Mouse (Mus musculus) neural tube, embryonic 11.5 days (tissue): ENCODE results near the gene Mttp. TPM values are rescaled to one million over a fixed set of nuclear protein-coding genes. Genes with fewer than 3 reads are reported as not detected.

ENCODE experiments used
- ATAC-seq: fragments of 200-750 bp; cut with Nextera tagmentation; 2 replicates; pipeline ENCODE4 v1.8.0; 2017; ENCODE audit warnings: moderate number of reproducible peaks, mild to moderate bottlenecking, moderate TSS enrichment, moderate library complexity; ENCODE audit not compliant: insufficient read depth, low FRiP score, low TSS enrichment
- DNase-seq: peaks from one replicate; pipeline ENCODE4 v3.0.0-alpha.2; 2015; ENCODE audit warnings: low spot score
- H3K27ac ChIP-seq: fragments of 300-500 bp; sonication (generic); 2 replicates; pipeline ENCODE4 v1.5.1; 2014; ENCODE audit warnings: low read depth, mild to moderate bottlenecking, low read length
- H3K27me3 ChIP-seq: fragments of 300-500 bp; sonication (generic); 2 replicates; pipeline ENCODE4 v1.6.1; 2014; ENCODE audit warnings: mild to moderate bottlenecking, low read length, mixed read lengths; ENCODE audit not compliant: control insufficient read depth, insufficient read depth
- H3K36me3 ChIP-seq: fragments of 300-500 bp; sonication (generic); 2 replicates; pipeline ENCODE4 v1.6.1; 2014; ENCODE audit warnings: mild to moderate bottlenecking, low read length, moderate library complexity, mixed read lengths; ENCODE audit not compliant: control insufficient read depth, insufficient read depth
- H3K4me1 ChIP-seq: fragments of 300-500 bp; sonication (generic); 2 replicates; pipeline ENCODE4 v1.6.1; 2014; ENCODE audit warnings: low read length, mixed read lengths; ENCODE audit not compliant: control insufficient read depth, insufficient read depth
- H3K4me2 ChIP-seq: fragments of 300-500 bp; sonication (generic); 2 replicates; pipeline ENCODE4 v1.6.1; 2014; ENCODE audit warnings: low read depth, mild to moderate bottlenecking, moderate library complexity
- H3K4me3 ChIP-seq: fragments of 300-500 bp; sonication (generic); 2 replicates; pipeline ENCODE4 v1.5.1; 2014; ENCODE audit warnings: low read depth, low read length
- H3K9ac ChIP-seq: fragments of 300-500 bp; sonication (generic); 2 replicates; pipeline ENCODE4 v1.6.1; 2014; ENCODE audit warnings: mild to moderate bottlenecking, low read length
- H3K9me3 ChIP-seq: fragments of 300-500 bp; sonication (generic); 2 replicates; pipeline ENCODE4 v1.6.1; 2016; ENCODE audit warnings: low read length; ENCODE audit not compliant: control insufficient read depth
- WGBS: fragments of 180-500 bp; shearing (Covaris S2); extraction: QIAGEN DNeasy Blood & Tissue Kit; methylation state at CpG from one replicate; pipeline ENCODE4 v1.1.7; 2014; 5-methylcytosine and 5-hydroxymethylcytosine counted together
- polyA plus RNA-seq: library from polyadenylated mRNA; unstranded; fragments of >200 nt; fragmentation: Nextera tagmentation; extraction: Ambion mirVana; gene quantifications from 2 replicates; pipeline ENCODE4 v1.2.1, GENCODE M21; 2014

Mttp gene
- polyA plus RNA-seq, 1 experiment from 2014 or later: 7.8 TPM

DNA sequence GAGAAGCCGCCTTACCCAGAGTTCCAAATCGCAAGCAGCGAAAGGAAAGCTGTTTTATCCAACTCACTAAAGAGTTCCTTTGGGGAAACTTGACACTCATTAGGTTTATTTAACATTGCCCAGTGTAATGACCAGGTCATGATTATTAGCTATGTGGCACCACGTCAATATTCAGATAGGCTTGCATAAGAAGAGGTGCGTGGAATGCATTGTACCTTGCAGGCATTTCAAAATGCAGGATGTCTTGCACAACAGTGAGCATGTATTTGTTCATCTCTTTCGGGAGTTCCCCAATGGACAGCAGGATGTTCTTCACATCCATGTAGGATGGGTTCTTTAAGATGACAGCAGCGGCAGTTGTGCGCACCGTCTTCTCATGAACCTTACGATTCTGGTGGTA lies 37.9 kb downstream of the Mttp start:
- H3K27ac ChIP-seq: no peak overlapping the region
- H3K36me3 ChIP-seq: no peaks in the 10 kb centered on the region
- no peaks in the 10 kb centered on the region for H3K4me1 ChIP-seq
- H3K27me3 ChIP-seq: no peaks in the 10 kb centered on the region
- ATAC-seq (no peak), DNase-seq (no peak)
- no peaks in the 10 kb centered on the region for H3K9me3 ChIP-seq
- no peak overlapping the region for H3K4me3 ChIP-seq
- no peak overlapping the region for H3K9ac ChIP-seq
- H3K4me2 ChIP-seq: no peak overlapping the region
- 94% methylated on average over 10 of the region's 10 CpGs for WGBS

DNA sequence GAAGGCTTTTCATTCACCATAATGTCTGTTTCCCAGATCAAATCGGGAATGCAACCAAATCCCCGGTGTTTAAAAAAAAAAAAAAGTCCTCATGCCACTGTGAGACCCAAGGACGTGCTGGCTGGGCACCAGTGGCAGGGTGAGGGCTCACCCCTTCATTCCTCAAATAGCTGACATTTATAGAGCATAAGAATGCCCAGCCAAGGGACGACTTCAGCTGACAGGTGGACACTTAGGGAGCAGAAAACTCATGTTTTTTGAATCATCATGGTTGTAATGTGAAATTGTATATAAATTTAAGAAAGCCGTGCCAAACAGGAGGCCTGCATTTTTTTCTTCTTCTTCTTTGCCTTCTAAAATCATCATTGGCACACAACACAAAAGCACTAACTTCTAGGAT lies 39.7 kb downstream of the Mttp start:
- no peak overlapping the region for H3K4me2 ChIP-seq
- no peaks in the 10 kb centered on the region for H3K9me3 ChIP-seq
- DNase-seq (no peak), ATAC-seq (no peak)
- no peaks in the 10 kb centered on the region for H3K27me3 ChIP-seq
- WGBS: 75% methylated on average over 5 of the region's 5 CpGs
- no peak overlapping the region for H3K27ac ChIP-seq
- no peak overlapping the region for H3K9ac ChIP-seq
- no peaks in the 10 kb centered on the region for H3K4me1 ChIP-seq
- no peak overlapping the region for H3K4me3 ChIP-seq
- no peaks in the 10 kb centered on the region for H3K36me3 ChIP-seq

DNA sequence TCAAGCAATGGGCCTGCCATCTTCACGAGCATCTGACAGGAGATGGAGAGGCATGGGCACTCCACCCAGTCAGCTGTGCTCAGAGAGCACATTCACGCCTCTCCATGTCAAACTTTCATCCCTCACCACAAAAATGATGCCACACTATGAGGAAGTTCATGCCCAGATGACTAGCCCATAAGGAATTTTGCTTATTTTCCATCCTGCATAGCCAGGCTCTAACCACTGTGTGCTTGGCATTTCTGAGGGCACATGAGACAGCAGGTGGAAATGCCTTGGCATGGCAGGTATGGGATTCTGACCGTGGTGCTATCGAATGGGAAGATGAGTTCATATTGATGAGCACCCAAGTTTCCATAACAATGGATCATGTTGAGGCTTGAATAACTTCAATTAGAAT lies 41.1 kb downstream of the Mttp start:
- Histone ChIP-seq H3K36me3 (no peaks in the 10 kb centered on the region), H3K27ac (no peak overlapping the region), H3K9ac (no peak overlapping the region), H3K4me1 (no peaks in the 10 kb centered on the region), H3K4me2 (no peak overlapping the region), H3K27me3 (no peaks in the 10 kb centered on the region), H3K4me3 (no peak overlapping the region), H3K9me3 (no peaks in the 10 kb centered on the region)
- 90% methylated on average over 4 of the region's 4 CpGs for WGBS
- ATAC-seq: no peak
- no peak for DNase-seq

DNA sequence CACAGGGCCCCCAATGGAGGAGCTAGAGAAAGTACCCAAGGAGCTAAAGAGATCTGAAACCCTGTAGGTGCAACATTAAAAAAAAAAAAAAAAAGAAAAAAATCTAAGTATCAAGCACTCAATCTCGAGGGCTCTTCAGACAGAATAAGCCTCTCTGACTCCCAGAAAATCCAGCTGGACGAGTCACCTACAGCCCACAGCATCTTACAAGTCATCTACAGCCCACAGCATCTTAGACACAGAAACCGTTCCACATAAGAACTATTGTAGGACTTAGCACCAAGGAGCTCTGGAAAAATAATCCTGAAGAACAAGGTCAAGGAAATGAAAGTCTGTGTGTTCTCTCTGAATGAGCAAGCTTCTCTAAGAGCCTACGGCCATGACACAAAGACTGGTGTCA lies 42.8 kb downstream of the Mttp start:
- WGBS: 82% methylated on average over 4 of the region's 4 CpGs
- H3K9me3 ChIP-seq: no peaks in the 10 kb centered on the region
- DNase-seq: no peak

DNA sequence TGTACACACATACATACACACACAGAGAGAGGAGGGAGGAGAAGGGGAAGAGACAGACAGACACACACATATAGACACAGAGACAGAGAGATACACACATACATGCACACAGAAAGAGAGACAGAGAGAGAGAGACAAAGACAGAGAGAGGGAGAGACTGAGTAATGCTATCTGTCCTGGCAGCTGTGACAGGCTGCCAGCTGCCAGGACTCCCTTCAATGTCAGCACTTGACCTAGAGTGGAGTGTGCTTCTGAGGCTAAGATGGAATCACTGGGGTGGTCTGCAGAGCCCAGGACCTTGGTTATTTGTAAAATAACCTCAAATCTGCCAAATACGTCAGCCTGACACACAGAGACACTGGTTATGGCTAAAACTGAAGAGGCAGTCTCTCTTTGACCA lies 47.0 kb downstream of the Mttp start:
- Histone ChIP-seq H3K4me1 (no peaks in the 10 kb centered on the region), H3K27me3 (no peaks in the 10 kb centered on the region), H3K9me3 (no peaks in the 10 kb centered on the region), H3K4me3 (no peak overlapping the region), H3K9ac (no peak overlapping the region), H3K36me3 (no peaks in the 10 kb centered on the region), H3K27ac (no peak overlapping the region), H3K4me2 (no peak overlapping the region)
- DNase-seq (no peak), ATAC-seq (no peak)
- 91% methylated on average over 1 of the region's 1 CpGs for WGBS

More for the DNA sequence above, 42.8 kb downstream of the Mttp start:
- Histone ChIP-seq H3K4me3 (no peak overlapping the region), H3K27me3 (no peaks in the 10 kb centered on the region), H3K4me1 (no peaks in the 10 kb centered on the region), H3K36me3 (no peaks in the 10 kb centered on the region), H3K4me2 (no peak overlapping the region), H3K9ac (no peak overlapping the region), H3K27ac (no peak overlapping the region)
- no peak for ATAC-seq

DNA sequence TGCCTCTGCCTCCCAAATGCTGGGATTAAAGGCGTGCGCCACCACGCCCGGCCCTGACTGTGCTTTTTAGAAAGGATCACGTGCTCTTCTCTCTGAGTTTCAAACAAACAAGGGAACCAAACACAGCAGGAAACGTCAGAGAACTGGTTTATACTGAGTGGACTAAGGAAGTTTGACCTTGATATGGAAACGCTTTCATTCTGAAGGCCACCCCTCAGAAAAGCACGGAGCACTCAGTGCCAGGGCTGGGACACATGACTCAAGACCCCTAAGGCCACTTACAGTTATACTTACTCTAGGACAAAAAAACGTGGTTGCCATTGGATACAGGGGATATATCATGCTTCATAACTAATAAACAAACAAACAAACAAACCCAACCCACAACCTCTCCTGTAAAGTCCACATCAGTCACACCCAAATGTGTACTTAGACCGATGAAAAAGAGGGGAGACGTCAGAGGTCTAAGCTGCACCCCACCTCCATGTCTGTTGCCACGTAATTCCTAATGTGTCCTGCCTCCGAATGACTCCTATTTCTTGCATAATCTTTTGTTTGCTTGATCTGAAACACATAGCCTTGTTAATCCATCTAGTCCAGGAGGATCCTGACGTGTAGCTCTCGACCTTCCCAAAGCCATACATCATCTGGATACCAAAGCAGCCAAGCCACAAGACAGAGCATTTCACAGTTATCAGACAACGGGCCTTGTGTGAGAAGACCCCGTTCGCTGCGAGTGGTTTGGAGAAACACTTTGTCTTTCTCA lies 48.3 kb downstream of the Mttp start:
- no peak overlapping the region for H3K4me2 ChIP-seq
- H3K4me1 ChIP-seq: no peaks in the 10 kb centered on the region
- no peak overlapping the region for H3K27ac ChIP-seq
- no peaks in the 10 kb centered on the region for H3K36me3 ChIP-seq
- H3K9me3 ChIP-seq: no peaks in the 10 kb centered on the region
- no peaks in the 10 kb centered on the region for H3K27me3 ChIP-seq
- no peak overlapping the region for H3K4me3 ChIP-seq
- no peak for DNase-seq
- no peak overlapping the region for H3K9ac ChIP-seq
- WGBS: 86% methylated on average over 19 of the region's 19 CpGs
- no peak for ATAC-seq

DNA sequence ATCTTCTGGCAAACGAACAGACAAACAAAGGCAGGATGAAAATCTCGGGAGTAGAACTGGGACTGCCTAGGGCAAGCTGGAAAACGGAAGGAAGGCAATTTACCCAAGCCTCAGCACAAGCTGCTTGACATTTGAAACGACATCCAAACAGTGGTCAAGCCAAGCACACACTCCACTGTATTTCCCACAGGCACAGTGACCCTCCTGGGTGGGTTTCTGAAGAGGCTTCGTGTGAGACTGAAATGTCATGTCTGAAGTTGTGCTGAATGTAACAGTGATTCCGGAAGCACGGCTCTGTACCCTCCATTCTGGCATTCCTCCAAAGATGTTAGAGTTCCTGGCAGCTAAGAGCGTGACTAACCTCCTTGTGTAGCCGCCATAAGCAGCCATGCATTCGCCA lies 49.0 kb downstream of the Mttp start:
- no peaks in the 10 kb centered on the region for H3K9me3 ChIP-seq
- H3K4me1 ChIP-seq: no peaks in the 10 kb centered on the region
- H3K4me2 ChIP-seq: no peak overlapping the region
- H3K27ac ChIP-seq: no peak overlapping the region
- no peaks in the 10 kb centered on the region for H3K27me3 ChIP-seq
- H3K36me3 ChIP-seq: no peaks in the 10 kb centered on the region
- WGBS: 83% methylated on average over 10 of the region's 10 CpGs
- DNase-seq: no peak
- H3K4me3 ChIP-seq: no peak overlapping the region
- H3K9ac ChIP-seq: no peak overlapping the region
- ATAC-seq: no peak

DNA sequence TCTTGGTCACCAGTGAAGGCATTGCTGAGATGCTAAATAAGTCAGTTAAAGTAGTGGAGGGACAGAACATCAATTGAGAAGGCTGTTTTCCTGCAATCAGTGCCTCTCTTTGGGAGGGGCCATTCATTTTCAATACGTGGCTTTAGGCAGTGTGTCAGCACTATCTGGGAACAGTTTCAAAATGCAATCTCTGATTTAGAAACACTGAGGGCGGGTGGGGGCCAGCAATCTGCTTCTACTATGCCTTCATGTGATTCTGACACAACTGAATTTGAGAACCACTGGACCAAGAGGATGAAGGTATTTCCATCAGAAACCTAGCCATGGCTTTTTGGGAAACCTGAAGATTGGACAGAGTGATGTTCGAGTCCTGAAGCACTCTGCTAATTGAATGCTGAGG lies 49.5 kb downstream of the Mttp start:
- WGBS: 88% methylated on average over 3 of the region's 3 CpGs

DNA sequence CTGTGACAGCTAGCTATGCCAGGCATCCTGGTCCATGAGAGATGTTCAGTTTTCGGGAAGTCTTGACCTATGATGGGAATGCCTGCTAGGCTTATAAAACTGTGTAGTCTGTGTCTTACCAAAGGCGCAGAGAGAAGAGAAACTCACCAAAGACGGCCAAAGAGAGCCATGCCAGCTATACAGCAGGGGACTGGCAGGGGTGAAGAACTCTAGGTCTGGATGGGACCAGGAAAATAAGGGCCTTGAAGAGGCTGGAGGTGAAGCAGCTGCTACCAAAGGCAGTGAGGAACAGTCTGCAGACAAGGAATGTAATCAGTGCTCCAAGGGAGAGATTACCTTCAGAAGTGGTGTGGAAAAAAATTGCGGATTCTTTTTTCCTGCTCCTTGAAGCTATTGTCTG lies 60.9 kb downstream of the Mttp start:
- no peak for ATAC-seq
- Histone ChIP-seq H3K27me3 (no peaks in the 10 kb centered on the region), H3K9me3 (no peaks in the 10 kb centered on the region), H3K27ac (no peak overlapping the region), H3K36me3 (no peaks in the 10 kb centered on the region), H3K4me3 (no peak overlapping the region), H3K9ac (no peak overlapping the region), H3K4me2 (no peak overlapping the region), H3K4me1 (no peaks in the 10 kb centered on the region)
- DNase-seq: no peak
- 85% methylated on average over 4 of the region's 4 CpGs for WGBS

More for the DNA sequence above, 49.5 kb downstream of the Mttp start:
- Histone ChIP-seq H3K4me3 (no peak overlapping the region), H3K27me3 (no peaks in the 10 kb centered on the region), H3K27ac (no peak overlapping the region), H3K9ac (no peak overlapping the region), H3K36me3 (no peaks in the 10 kb centered on the region), H3K4me1 (no peaks in the 10 kb centered on the region), H3K9me3 (no peaks in the 10 kb centered on the region), H3K4me2 (no peak overlapping the region)
- ATAC-seq (no peak), DNase-seq (no peak)
